Mouse (Mus musculus): ENCODE results near the gene Hacd1. TPM values are rescaled to one million over a fixed set of nuclear protein-coding genes. Genes with fewer than 3 reads are reported as not detected.
"Not testable (repeated sequence)": the region's sequence is repeated elsewhere in the genome, so short reads cannot be mapped to it uniquely, and the experiment has no call there.

Gene Hacd1
- total RNA-seq (2015; ENCODE audit: low replicate concordance): 7.5 and 13.7 TPM in 2 replicates
- 4.0 TPM in 1 of 2 replicates, not detected in the other for total RNA-seq (2017; ENCODE audit: low replicate concordance)

DNA sequence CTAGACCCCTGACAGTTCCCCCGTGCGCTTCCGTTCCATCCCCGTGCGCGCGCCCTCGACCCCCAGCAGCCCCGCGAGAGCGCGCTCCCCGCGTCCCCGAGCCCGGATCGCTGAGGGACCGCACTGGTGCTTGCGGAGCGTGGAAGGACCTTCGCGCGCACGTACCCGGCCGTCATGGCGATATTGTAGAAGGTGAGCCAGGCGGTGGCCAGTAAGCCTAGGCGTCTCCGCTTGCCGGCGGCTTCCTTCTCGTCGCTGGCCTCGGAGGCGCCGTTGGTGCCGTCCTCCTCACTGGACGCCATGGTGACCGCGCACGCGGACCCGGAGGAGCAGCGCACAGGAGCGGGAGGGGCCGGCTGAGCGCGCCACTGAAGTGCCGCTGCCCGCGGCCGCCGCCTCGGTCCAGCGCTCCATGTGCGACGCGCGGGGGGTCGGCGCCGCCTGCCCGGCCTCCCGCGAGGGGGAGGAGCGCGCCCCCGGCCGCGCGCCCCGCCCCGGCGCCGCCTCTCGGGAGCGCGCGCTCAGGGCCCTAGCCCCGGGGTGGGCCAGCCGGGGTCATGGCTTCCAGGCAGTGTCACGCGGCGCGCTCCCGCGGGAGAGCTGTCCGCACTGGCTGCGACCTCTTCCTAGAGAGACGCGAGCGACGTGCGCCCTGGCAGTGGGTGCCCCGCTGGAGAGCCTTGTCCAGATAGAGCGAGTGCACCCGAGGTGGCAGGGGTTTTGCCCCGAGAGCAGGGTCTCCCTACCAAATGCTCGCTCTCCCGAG lies at the start of gene Hacd1:
Gene Hacd1, minus strand, starts transcription at position 570 of the 766 bp plus-strand sequence.
- ATAC-seq (replicated peaks; ENCODE audit: low FRiP score, poor library complexity, severe bottlenecking): peak; percentile 57; the same call in 1 of the 2 replicates

DNA sequence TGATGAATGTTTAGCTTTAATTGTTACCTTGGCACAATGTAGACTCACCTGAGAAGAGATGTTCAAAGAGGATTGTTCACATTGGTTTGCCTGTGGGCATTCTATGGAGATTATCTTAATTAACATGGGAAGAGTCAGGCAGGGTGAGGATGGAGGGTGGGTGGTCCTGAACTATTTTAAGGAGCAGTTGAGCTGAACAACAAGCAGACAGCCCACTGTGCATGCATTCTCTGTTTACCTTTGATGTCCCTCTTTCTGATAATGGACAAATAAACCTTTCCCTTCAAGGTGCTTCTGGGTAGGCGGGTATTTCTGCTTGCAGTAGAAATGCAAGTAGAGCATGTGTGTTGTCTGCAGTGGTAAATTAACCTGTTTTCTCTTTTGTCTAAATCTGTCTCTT lies 48.0 kb upstream of the Hacd1 start:
- no peak for ATAC-seq (replicated peaks; ENCODE audit: low FRiP score, poor library complexity, severe bottlenecking)

DNA sequence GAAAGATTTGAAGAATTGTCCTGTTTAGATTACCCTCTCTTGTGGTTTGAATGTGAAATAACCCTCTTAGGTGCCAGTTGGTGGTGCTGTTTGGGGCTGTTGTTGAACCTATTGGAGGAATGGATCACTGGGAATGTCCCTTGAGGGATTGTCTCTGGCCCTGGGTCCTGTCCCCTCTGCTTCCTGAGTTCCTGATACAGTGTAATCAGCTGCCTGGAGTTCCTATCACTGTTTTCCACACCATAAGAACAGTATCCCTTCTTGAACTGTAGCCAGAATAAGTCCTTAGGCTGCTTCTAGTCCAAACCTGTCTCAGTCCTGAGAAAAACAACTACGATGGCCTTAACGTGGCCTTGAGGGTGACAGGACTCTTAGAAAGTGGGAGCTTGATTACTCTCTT lies 46.7 kb upstream of the Hacd1 start:
- no peak for ATAC-seq (replicated peaks; ENCODE audit: low FRiP score, poor library complexity, severe bottlenecking)

DNA sequence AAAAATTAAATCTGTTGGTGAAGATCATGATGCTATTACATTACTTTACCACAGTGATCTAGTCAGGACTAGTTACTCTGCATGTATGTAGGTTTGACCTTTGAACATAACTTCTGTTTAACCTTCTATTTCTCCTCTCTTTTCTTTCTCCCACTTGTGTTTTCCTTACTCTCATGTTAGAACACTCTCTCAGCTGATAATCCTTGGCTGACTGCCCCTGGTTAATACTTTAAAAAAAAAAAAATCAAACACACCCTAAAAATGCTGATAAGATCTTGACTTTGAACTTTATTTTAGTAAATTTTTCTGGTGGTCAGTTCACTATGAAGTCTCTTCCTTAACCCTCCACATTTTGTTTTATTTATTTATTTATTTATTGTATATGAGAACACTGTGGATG lies 44.6 kb upstream of the Hacd1 start:
- no peak for ATAC-seq (replicated peaks; ENCODE audit: low FRiP score, poor library complexity, severe bottlenecking)

DNA sequence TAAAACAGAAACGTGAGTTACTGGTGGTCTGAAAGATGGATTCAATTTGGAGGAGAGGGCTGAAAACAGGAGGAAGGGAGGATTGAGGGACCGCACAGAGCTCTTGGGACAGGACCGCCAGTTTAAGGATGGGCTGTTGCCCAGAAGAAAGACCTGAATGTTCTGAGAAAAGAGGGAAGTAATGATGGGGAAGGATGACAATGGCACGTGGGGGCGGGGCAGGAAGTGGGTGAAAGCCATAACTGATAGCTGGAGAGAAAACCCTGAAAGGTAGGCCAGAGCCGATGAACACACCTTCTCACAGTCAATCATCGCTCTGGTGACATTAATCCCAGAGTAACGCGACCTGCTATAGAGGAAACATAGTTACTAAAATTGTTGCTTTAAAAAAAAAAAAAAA lies 22.6 kb upstream of the Hacd1 start:
- ATAC-seq (replicated peaks; ENCODE audit: low FRiP score, poor library complexity, severe bottlenecking): not testable (repeated sequence)

GRCm38 (mm10) chr2:14074221-14074901 lies 18.4 kb upstream of the Hacd1 start:
- ATAC-seq (replicated peaks; ENCODE audit: low FRiP score, poor library complexity, severe bottlenecking): peak; percentile 26

- peak; percentile 91 for ATAC-seq (replicated peaks; ENCODE audit: low FRiP score, poor library complexity, severe bottlenecking)
Measured at GRCm38 (mm10) chr2:14073362-14074220, 17.7 kb upstream of the Hacd1 start, which contains the start of gene Stam. TSS of gene Stam (plus strand) at chr2:14074098.

DNA sequence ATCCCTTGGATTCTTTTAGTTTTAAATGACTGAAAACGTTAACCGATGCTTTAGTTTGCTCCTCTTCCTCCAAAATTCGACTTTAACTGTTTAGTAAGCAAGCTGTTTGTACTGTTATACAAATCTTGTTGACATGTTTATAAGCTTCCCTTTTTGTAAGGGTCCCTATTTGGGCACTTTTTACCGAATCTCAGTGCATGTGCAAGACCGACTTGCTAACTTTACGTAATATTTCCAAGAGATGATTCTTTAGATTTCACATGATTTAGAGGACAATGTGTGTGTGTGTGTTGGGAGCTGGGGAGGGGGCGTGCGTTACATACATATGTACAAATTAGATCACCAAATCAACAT lies 17.1 kb upstream of the Hacd1 start:
- peak; percentile 11 for ATAC-seq (replicated peaks; ENCODE audit: low FRiP score, poor library complexity, severe bottlenecking)

- no peak for ATAC-seq (replicated peaks; ENCODE audit: low FRiP score, poor library complexity, severe bottlenecking)
Measured at GRCm38 (mm10) chr2:14070466-14070865, 14.5 kb upstream of the Hacd1 start.

GRCm38 (mm10) chr2:14069027-14069426 lies 13.1 kb upstream of the Hacd1 start:
- no peak for ATAC-seq (replicated peaks; ENCODE audit: low FRiP score, poor library complexity, severe bottlenecking)

DNA sequence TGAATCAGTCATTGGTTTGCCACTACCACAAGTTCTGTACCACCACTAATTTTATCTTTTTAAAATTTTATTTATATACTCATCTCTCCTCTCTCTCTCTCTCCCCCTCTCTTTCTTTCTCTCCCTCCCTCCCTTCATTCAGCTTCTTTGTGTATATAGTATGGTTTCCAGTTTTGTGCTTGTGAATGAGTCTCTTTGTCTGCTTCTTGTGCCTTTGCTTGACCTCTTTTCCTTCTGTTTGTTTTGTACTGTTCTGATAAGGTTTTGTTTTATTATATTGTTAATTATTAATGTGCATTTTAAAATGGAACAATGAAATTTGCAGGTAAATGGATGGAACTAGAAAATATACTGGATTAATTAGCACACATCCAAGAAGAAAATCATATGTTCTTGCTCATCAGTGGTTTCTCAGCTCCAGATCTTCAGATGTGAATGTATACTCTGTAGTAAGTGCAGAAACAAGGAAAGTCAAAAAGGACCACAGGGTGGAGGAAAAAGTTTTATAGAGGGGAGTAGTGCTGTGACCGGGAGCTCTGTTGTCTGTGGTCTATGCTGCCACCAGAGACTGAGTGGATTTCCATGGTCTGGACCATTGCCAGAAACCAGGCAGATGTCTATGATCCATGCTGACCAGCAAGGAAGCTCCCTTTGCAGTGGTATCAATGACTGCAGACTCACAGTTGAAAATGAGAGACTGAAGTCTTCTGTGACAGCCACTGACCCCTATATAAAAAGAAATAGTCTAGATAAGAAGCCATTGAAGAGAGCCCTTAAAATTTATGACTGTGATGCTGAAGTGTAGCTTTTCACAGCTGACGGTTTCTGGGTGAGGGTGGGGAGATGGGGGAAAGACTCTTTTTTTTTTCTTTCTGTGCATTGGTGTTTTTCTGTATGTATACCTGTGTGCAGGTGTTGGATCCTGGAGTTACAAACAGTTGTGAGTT lies 10.0 kb upstream of the Hacd1 start:
- no peak for ATAC-seq (replicated peaks; ENCODE audit: low FRiP score, poor library complexity, severe bottlenecking)

DNA sequence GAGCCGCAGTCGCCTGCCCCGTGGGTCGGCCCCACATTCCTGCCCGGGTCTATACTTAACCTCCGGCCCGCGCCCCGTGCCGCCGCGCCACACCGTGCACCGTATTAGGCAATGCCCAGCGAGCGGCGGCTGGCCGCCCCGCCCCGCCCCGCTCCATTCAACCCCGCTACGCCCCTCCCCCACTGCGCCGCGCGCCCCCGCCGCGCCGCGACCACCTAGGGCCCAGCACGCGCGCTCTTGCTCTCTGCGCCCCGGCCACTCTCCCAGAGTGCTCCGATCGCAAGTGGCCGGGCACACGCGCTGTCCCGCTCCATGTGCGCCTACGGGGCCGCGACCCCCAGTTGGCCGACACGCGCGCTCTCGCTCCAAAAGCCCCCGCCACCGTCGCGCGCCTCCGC lies 768 bp downstream of the Hacd1 start:
- peak; percentile 57; the same call in 1 of the 2 replicates for ATAC-seq (replicated peaks; ENCODE audit: low FRiP score, poor library complexity, severe bottlenecking)

GRCm38 (mm10) chr2:14054716-14055115 lies 1.2 kb downstream of the Hacd1 start:
- 0 out of 2 replicates have a peak, but pooled peaks have one; percentile 37 for ATAC-seq (replicated peaks; ENCODE audit: low FRiP score, poor library complexity, severe bottlenecking)

- ATAC-seq (replicated peaks; ENCODE audit: low FRiP score, poor library complexity, severe bottlenecking): no peak
Measured at GRCm38 (mm10) chr2:14054163-14054562, 1.8 kb downstream of the Hacd1 start.

GRCm38 (mm10) chr2:14053618-14054017 lies 2.3 kb downstream of the Hacd1 start:
- no peak for ATAC-seq (replicated peaks; ENCODE audit: low FRiP score, poor library complexity, severe bottlenecking)

GRCm38 (mm10) chr2:14048808-14049207 lies 7.1 kb downstream of the Hacd1 start:
- ATAC-seq (replicated peaks; ENCODE audit: low FRiP score, poor library complexity, severe bottlenecking): no peak

- peak; percentile 61; the same call in 1 of the 2 replicates for ATAC-seq (replicated peaks; ENCODE audit: low FRiP score, poor library complexity, severe bottlenecking)
Measured at GRCm38 (mm10) chr2:14048381-14048780, 7.6 kb downstream of the Hacd1 start.

- no peak for ATAC-seq (replicated peaks; ENCODE audit: low FRiP score, poor library complexity, severe bottlenecking)
Measured at GRCm38 (mm10) chr2:14043577-14044170, 12.3 kb downstream of the Hacd1 start.

GRCm38 (mm10) chr2:14043011-14043410 lies 12.9 kb downstream of the Hacd1 start:
- ATAC-seq (replicated peaks; ENCODE audit: low FRiP score, poor library complexity, severe bottlenecking): no peak

Data from erythroid progenitor cell, adult 5-6 weeks (primary cell).